Mouse (Mus musculus): ENCODE results near the gene Slc34a2.

- TF ChIP-seq CTCF (IDR thresholded peaks at IDR 0.05; ENCODE audit: low read depth, low read length) (no peak), POLR2A (IDR thresholded peaks at IDR 0.05; ENCODE audit: borderline replicate concordance, low read depth, low read length) (no peak)
These were observed 12.5 kb upstream of the Slc34a2 start for GRCm38 (mm10) chr5:53025276-53025973.
